ENCODE assay signal across 12 mouse cellular contexts in the genomic region with DNA sequence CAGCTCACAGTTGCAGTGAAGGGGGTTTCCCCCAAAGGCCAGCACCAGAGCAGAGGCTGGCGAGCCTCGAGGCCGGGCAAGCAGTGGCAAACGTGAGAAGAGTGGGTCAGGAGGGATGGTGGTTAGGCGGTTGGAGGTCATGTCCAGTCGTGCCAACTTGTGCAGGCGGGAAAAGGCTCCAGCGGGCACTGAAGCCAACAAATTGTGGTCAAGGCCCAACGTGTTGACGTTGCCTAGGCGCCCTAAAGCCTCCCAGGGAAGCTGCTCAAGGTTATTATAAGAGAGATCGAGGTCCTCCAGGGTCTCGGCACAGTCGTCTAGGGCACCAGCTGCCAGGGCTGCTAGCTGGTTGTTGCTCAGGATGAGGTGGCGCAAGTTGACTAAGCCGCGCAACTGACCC. TPM values are rescaled to one million over a fixed set of nuclear protein-coding genes. Genes with fewer than 3 reads are reported as not detected.
DNase-seq lines count a peak whose midpoint lies in the region; ATAC-seq and TF ChIP-seq lines count a peak whose summit lies in the region.
"Had no signal": no experiment of that assay in that cellular context is flagged by ENCODE, and none has a peak within 500 bp of the region (broad histone marks: within the 10 kb centered on the region; RNA-seq: fewer than 3 reads in every experiment).

No protein-coding gene starts in this region.

- no peak overlapping the region for H3K9ac ChIP-seq in kidney, embryonic 14.5 days (ENCODE audit: low read depth, low read length)
- no peak overlapping the region for H3K9ac ChIP-seq in ES-Bruce4 (ENCODE audit: low read depth, poor library complexity, severe bottlenecking)
- H3K9ac ChIP-seq in midbrain, postnatal 0 days (replicated peaks; ENCODE audit: low read length, poor library complexity, severe bottlenecking) = no peak overlapping the region
- H3K9ac ChIP-seq: heart, embryonic 13.5 days; lung, embryonic 14.5 days had no signal

- H3K27me3 ChIP-seq in kidney, embryonic 14.5 days (ENCODE audit: control insufficient read depth, insufficient read depth, low read length) = peaks cover 4% of the 10 kb centered on the region; the same call in 1 of the 2 replicates
- H3K27me3 ChIP-seq in ES-Bruce4 (ENCODE audit: control insufficient read depth, insufficient read depth, low read length, poor library complexity, severe bottlenecking) = no peaks in the 10 kb centered on the region
- no peaks in the 10 kb centered on the region for H3K27me3 ChIP-seq in midbrain, postnatal 0 days (ENCODE audit: insufficient read depth, low read length)

- no peak for ATAC-seq in kidney, embryonic 14.5 days (ENCODE audit: low FRiP score, low TSS enrichment)
- ATAC-seq in midbrain, postnatal 0 days (ENCODE audit: low FRiP score) = no peak

- H3K4me3 ChIP-seq in kidney, embryonic 14.5 days (ENCODE audit: low read length) = no peak overlapping the region
- peak overlapping the region; percentile 8; the same call in 1 of the 2 replicates for H3K4me3 ChIP-seq in ES-Bruce4 (ENCODE audit: low read depth, low read length)
- H3K4me3 ChIP-seq in midbrain, postnatal 0 days (ENCODE audit: low read depth, low read length) = no peak overlapping the region
- H3K4me3 ChIP-seq in lung, adult 2 months (replicated peaks; ENCODE audit: extremely low read depth, low read depth, low read length) = no peak overlapping the region
- H3K4me3 ChIP-seq: heart, embryonic 13.5 days had no signal

- no peak for DNase-seq in kidney, postnatal 36 days
- peak; percentile 32 for DNase-seq in adrenal gland, postnatal 25 days
- DNase-seq in midbrain, postnatal 0 days (ENCODE audit: low spot score) = no peak
- no peak for DNase-seq in lung, adult 2 months
- no peak for DNase-seq in spleen, adult 12 weeks (ENCODE audit: low spot score)
- DNase-seq: lung, embryonic 14.5 days; thymus, postnatal 25 days had no signal

- TF ChIP-seq POLR2A in ES-Bruce4 (IDR thresholded peaks at IDR 0.05; ENCODE audit: insufficient read depth, low read length) = no peak
- TF ChIP-seq POLR2A in lung, adult 2 months (IDR thresholded peaks at IDR 0.05; ENCODE audit: borderline replicate concordance, extremely low read depth, low read depth, low read length) = no peak

- TF ChIP-seq EP300 in ES-Bruce4 (IDR thresholded peaks at IDR 0.05; ENCODE audit: insufficient read depth, low read depth, low read length) = no peak

- WGBS in kidney, embryonic 14.5 days = 92% methylated on average over 17 of the region's 17 CpGs
- 92% methylated on average over 17 of the region's 17 CpGs for WGBS in midbrain, postnatal 0 days
- 91% methylated on average over 17 of the region's 17 CpGs for WGBS in lung, adult 2 months

- H3K27ac ChIP-seq in kidney, embryonic 14.5 days (ENCODE audit: low read depth, low read length) = peak overlapping the region; percentile 93
- no peak overlapping the region for H3K27ac ChIP-seq in ES-Bruce4 (ENCODE audit: insufficient read depth, low read length)
- H3K27ac ChIP-seq in midbrain, postnatal 0 days (ENCODE audit: low read depth, low read length) = no peak overlapping the region
- H3K27ac ChIP-seq: heart, embryonic 13.5 days had no signal

- H3K36me3 ChIP-seq in kidney, embryonic 14.5 days (ENCODE audit: control insufficient read depth, insufficient read depth, low read length) = 0 out of 2 replicates have a peak, but pooled peaks cover 6% of the 10 kb centered on the region
- H3K36me3 ChIP-seq in ES-Bruce4 (ENCODE audit: control insufficient read depth, insufficient read depth, low read length, poor library complexity, severe bottlenecking) = no peaks in the 10 kb centered on the region
- H3K36me3 ChIP-seq in midbrain, postnatal 0 days (ENCODE audit: insufficient read depth, low read length) = peaks cover 36% of the 10 kb centered on the region

- no peaks in the 10 kb centered on the region for H3K9me3 ChIP-seq in kidney, embryonic 14.5 days (ENCODE audit: control insufficient read depth, low read length)
- H3K9me3 ChIP-seq in ES-Bruce4 (replicated peaks; ENCODE audit: control insufficient read depth, insufficient read depth, low read length, poor library complexity, severe bottlenecking) = no peaks in the 10 kb centered on the region
- no peaks in the 10 kb centered on the region for H3K9me3 ChIP-seq in midbrain, postnatal 0 days (ENCODE audit: low read length)
- H3K9me3 ChIP-seq: heart, embryonic 13.5 days; megakaryocyte, embryonic 14.5 days had no signal

- no peak for TF ChIP-seq CTCF in ES-Bruce4 (IDR thresholded peaks at IDR 0.05; ENCODE audit: low read depth, low read length)
- TF ChIP-seq CTCF in midbrain, postnatal 0 days (IDR thresholded peaks at IDR 0.05) = no peak
- no peak for TF ChIP-seq CTCF in lung, adult 2 months (IDR thresholded peaks at IDR 0.05; ENCODE audit: insufficient read depth, low read length)

- H3K4me2 ChIP-seq in kidney, embryonic 14.5 days (replicated peaks; ENCODE audit: low read depth, low read length) = peak overlapping the region; percentile 22; the same call in 1 of the 2 replicates
- 0 out of 2 replicates have a peak overlapping the region, but pooled peaks have one; percentile 86 for H3K4me2 ChIP-seq in midbrain, postnatal 0 days (ENCODE audit: low read depth, low read length, poor library complexity, severe bottlenecking)
- H3K4me2 ChIP-seq: heart, embryonic 13.5 days had no signal

- peaks cover 21% of the 10 kb centered on the region; the same call in 1 of the 2 replicates for H3K4me1 ChIP-seq in kidney, embryonic 14.5 days (ENCODE audit: control insufficient read depth, insufficient read depth, low read length)
- peaks cover 2% of the 10 kb centered on the region for H3K4me1 ChIP-seq in ES-Bruce4 (ENCODE audit: control insufficient read depth, insufficient read depth, low read length)
- H3K4me1 ChIP-seq in midbrain, postnatal 0 days (ENCODE audit: insufficient read depth, low read length) = peaks cover 23% of the 10 kb centered on the region; the same call in 1 of the 2 replicates
- H3K4me1 ChIP-seq in lung, adult 2 months (ENCODE audit: control insufficient read depth, insufficient read depth, low read length) = peaks cover 2% of the 10 kb centered on the region; the same call in 1 of the 2 replicates
- H3K4me1 ChIP-seq: megakaryocyte, embryonic 14.5 days had no signal

RNA-seq across cellular contexts. Expression of a gene that starts 2.5 kb away (rescaled TPM):
- polyA plus RNA-seq in kidney, embryonic 14.5 days (2014; fragmentation: Nextera tagmentation; extraction: Ambion mirVana) = 5.8 and 7.2 TPM in 2 replicates
- 4.2 and 6.3 TPM in 2 replicates for polyA plus RNA-seq in ES-Bruce4 (2011; ENCODE audit: insufficient read depth, insufficient read length, low read depth, missing spikeins)
- total RNA-seq in adrenal gland, postnatal 25 days (2021) = 16.6 and 19.4 TPM in 2 replicates
- total RNA-seq in midbrain, postnatal 0 days (2014; rRNA removed) = 44.8 and 47.5 TPM in 2 replicates
- 22.1 and 24.8 TPM in 2 replicates for polyA plus RNA-seq in midbrain, postnatal 0 days (2015; fragmentation: Nextera tagmentation; extraction: Ambion mirVana)
- polyA plus RNA-seq in lung, adult 2 months (2012; rRNA removed) = 8.7 and 10.9 TPM in 2 replicates

RNA-seq across cellular contexts. Expression of a gene that starts 36.3 kb away (rescaled TPM):
- polyA plus RNA-seq in kidney, embryonic 14.5 days (2014; fragmentation: Nextera tagmentation; extraction: Ambion mirVana) = 20.6 and 21.5 TPM in 2 replicates
- 5.6 and 7.3 TPM in 2 replicates for polyA plus RNA-seq in ES-Bruce4 (2011; ENCODE audit: insufficient read depth, insufficient read length, low read depth, missing spikeins)
- total RNA-seq in adrenal gland, postnatal 25 days (2021) = 13.1 and 14.1 TPM in 2 replicates
- total RNA-seq in midbrain, postnatal 0 days (2014; rRNA removed) = 11.5 and 14.7 TPM in 2 replicates
- 16.5 and 16.8 TPM in 2 replicates for polyA plus RNA-seq in midbrain, postnatal 0 days (2015; fragmentation: Nextera tagmentation; extraction: Ambion mirVana)
- 14.2 and 21.4 TPM in 2 replicates for polyA plus RNA-seq in lung, adult 2 months (2012; rRNA removed)

RNA-seq across cellular contexts. Expression of a gene that starts 38.5 kb away (rescaled TPM):
- not detected in 2 replicates for polyA plus RNA-seq in kidney, embryonic 14.5 days (2014; fragmentation: Nextera tagmentation; extraction: Ambion mirVana)
- 0.52 and 0.58 TPM in 2 replicates for polyA plus RNA-seq in ES-Bruce4 (2011; ENCODE audit: insufficient read depth, insufficient read length, low read depth, missing spikeins)
- total RNA-seq in adrenal gland, postnatal 25 days (2021) = 1.5 and 2.0 TPM in 2 replicates
- total RNA-seq in midbrain, postnatal 0 days (2014; rRNA removed) = 0.05 and 0.19 TPM in 2 replicates
- polyA plus RNA-seq in midbrain, postnatal 0 days (2015; fragmentation: Nextera tagmentation; extraction: Ambion mirVana) = not detected in 2 replicates
- polyA plus RNA-seq in lung, adult 2 months (2012; rRNA removed) = 0.50 and 0.55 TPM in 2 replicates
- polyA plus RNA-seq: erythroblast, embryonic 14.5 days; lung, embryonic 14.5 days had no signal

RNA-seq across cellular contexts. Expression of a gene that starts 45.4 kb away (rescaled TPM):
- 43.5 and 72.9 TPM in 2 replicates for polyA plus RNA-seq in kidney, embryonic 14.5 days (2014; fragmentation: Nextera tagmentation; extraction: Ambion mirVana)
- polyA plus RNA-seq in ES-Bruce4 (2011; ENCODE audit: insufficient read depth, insufficient read length, low read depth, missing spikeins) = 41.6 and 43.7 TPM in 2 replicates
- 29.0 and 41.3 TPM in 2 replicates for total RNA-seq in adrenal gland, postnatal 25 days (2021)
- 7.3 and 14.1 TPM in 2 replicates for total RNA-seq in midbrain, postnatal 0 days (2014; rRNA removed)
- polyA plus RNA-seq in midbrain, postnatal 0 days (2015; fragmentation: Nextera tagmentation; extraction: Ambion mirVana) = 11.7 and 13.6 TPM in 2 replicates
- polyA plus RNA-seq in lung, adult 2 months (2012; rRNA removed) = 14.5 and 21.5 TPM in 2 replicates

RNA-seq across cellular contexts. Expression of a gene that starts 51.5 kb away (rescaled TPM):
- 85.5 and 112 TPM in 2 replicates for polyA plus RNA-seq in kidney, embryonic 14.5 days (2014; fragmentation: Nextera tagmentation; extraction: Ambion mirVana)
- 25.3 and 29.5 TPM in 2 replicates for polyA plus RNA-seq in ES-Bruce4 (2011; ENCODE audit: insufficient read depth, insufficient read length, low read depth, missing spikeins)
- total RNA-seq in adrenal gland, postnatal 25 days (2021) = 51.6 and 59.2 TPM in 2 replicates
- 76.1 and 121 TPM in 2 replicates for total RNA-seq in midbrain, postnatal 0 days (2014; rRNA removed)
- 129 and 140 TPM in 2 replicates for polyA plus RNA-seq in midbrain, postnatal 0 days (2015; fragmentation: Nextera tagmentation; extraction: Ambion mirVana)
- 141 and 163 TPM in 2 replicates for polyA plus RNA-seq in lung, adult 2 months (2012; rRNA removed)
